Mouse (Mus musculus): Measurements from ENCODE around the gene Rab26. TPM values are rescaled to one million over a fixed set of nuclear protein-coding genes. Genes with fewer than 3 reads are reported as not detected.

The Rab26 gene
- polyA plus RNA-seq, 1 experiment from 2014 or later = 6.6 TPM

- Histone ChIP-seq H3K27me3 (replicated peaks; ENCODE audit: control insufficient read depth, insufficient read depth, low read length) (no peaks in the 10 kb centered on the region), H3K9me3 (ENCODE audit: control insufficient read depth, low read length) (no peaks in the 10 kb centered on the region), H3K27ac (ENCODE audit: low read length) (peak within 1 kb of the TSS; percentile 96), H3K9ac (ENCODE audit: low read depth, low read length) (peak within 1 kb of the TSS; percentile 93), H3K4me1 (ENCODE audit: control insufficient read depth, insufficient read depth, low read length) (peaks cover 23% of the 10 kb centered on the region), H3K4me2 (ENCODE audit: low read depth, low read length) (peak within 1 kb of the TSS; percentile 82), H3K4me3 (ENCODE audit: low read length) (peak within 1 kb of the TSS; percentile 89), H3K36me3 (ENCODE audit: control insufficient read depth, insufficient read depth, low read length) (no peaks in the 10 kb centered on the region)
- WGBS = under 1% methylated on average over 72 of the region's 72 CpGs
- peak; percentile 95 for ATAC-seq
Measured at GRCm38 (mm10) chr17:24549618-24550415, 15.8 kb upstream of the Rab26 start, which contains the start of gene Pkd1. Pkd1 (plus strand) TSS chr17:24549834.

GRCm38 (mm10) chr17:24548921-24549617, 15.1 kb upstream of the Rab26 start:
- ATAC-seq = peak; percentile 27
- H3K27me3 ChIP-seq (replicated peaks; ENCODE audit: control insufficient read depth, insufficient read depth, low read length) = no peaks in the 10 kb centered on the region
- peak overlapping the region; percentile 82 for H3K4me2 ChIP-seq (ENCODE audit: low read depth, low read length)
- H3K27ac ChIP-seq (ENCODE audit: low read length) = peak overlapping the region; percentile 75
- peaks cover 23% of the 10 kb centered on the region for H3K4me1 ChIP-seq (ENCODE audit: control insufficient read depth, insufficient read depth, low read length)
- peak overlapping the region; percentile 63 for H3K9ac ChIP-seq (ENCODE audit: low read depth, low read length)
- WGBS = 5% methylated on average over 23 of the region's 23 CpGs
- peak overlapping the region; percentile 89 for H3K4me3 ChIP-seq (ENCODE audit: low read length)
- no peaks in the 10 kb centered on the region for H3K9me3 ChIP-seq (ENCODE audit: control insufficient read depth, low read length)
- H3K36me3 ChIP-seq (ENCODE audit: control insufficient read depth, insufficient read depth, low read length) = no peaks in the 10 kb centered on the region

GRCm38 (mm10) chr17:24548435-24548834, 14.4 kb upstream of the Rab26 start:
- no peak for ATAC-seq
- 31% methylated on average over 9 of the region's 9 CpGs for WGBS
- no peak overlapping the region for H3K27ac ChIP-seq (ENCODE audit: low read length)
- H3K9me3 ChIP-seq (ENCODE audit: control insufficient read depth, low read length) = no peaks in the 10 kb centered on the region
- peak overlapping the region; percentile 82 for H3K4me2 ChIP-seq (ENCODE audit: low read depth, low read length)
- H3K4me1 ChIP-seq (ENCODE audit: control insufficient read depth, insufficient read depth, low read length) = peaks cover 23% of the 10 kb centered on the region
- no peaks in the 10 kb centered on the region for H3K27me3 ChIP-seq (replicated peaks; ENCODE audit: control insufficient read depth, insufficient read depth, low read length)
- no peaks in the 10 kb centered on the region for H3K36me3 ChIP-seq (ENCODE audit: control insufficient read depth, insufficient read depth, low read length)
- H3K9ac ChIP-seq (ENCODE audit: low read depth, low read length) = no peak overlapping the region
- H3K4me3 ChIP-seq (ENCODE audit: low read length) = peak overlapping the region; percentile 89

GRCm38 (mm10) chr17:24546234-24546633, 12.2 kb upstream of the Rab26 start:
- Histone ChIP-seq H3K9me3 (ENCODE audit: control insufficient read depth, low read length) (no peaks in the 10 kb centered on the region), H3K27ac (ENCODE audit: low read length) (peak overlapping the region; percentile 49; the same call in 1 of the 2 replicates), H3K4me2 (ENCODE audit: low read depth, low read length) (no peak overlapping the region), H3K27me3 (replicated peaks; ENCODE audit: control insufficient read depth, insufficient read depth, low read length) (no peaks in the 10 kb centered on the region), H3K4me1 (ENCODE audit: control insufficient read depth, insufficient read depth, low read length) (peaks cover 17% of the 10 kb centered on the region), H3K36me3 (ENCODE audit: control insufficient read depth, insufficient read depth, low read length) (no peaks in the 10 kb centered on the region), H3K9ac (ENCODE audit: low read depth, low read length) (no peak overlapping the region), H3K4me3 (ENCODE audit: low read length) (no peak overlapping the region)
- WGBS = 60% methylated on average over 3 of the region's 3 CpGs
- ATAC-seq = no peak

GRCm38 (mm10) chr17:24545247-24545646, 11.2 kb upstream of the Rab26 start:
- Histone ChIP-seq H3K27ac (ENCODE audit: low read length) (no peak overlapping the region), H3K9me3 (ENCODE audit: control insufficient read depth, low read length) (no peaks in the 10 kb centered on the region), H3K9ac (ENCODE audit: low read depth, low read length) (no peak overlapping the region), H3K4me1 (ENCODE audit: control insufficient read depth, insufficient read depth, low read length) (peaks cover 10% of the 10 kb centered on the region), H3K4me2 (ENCODE audit: low read depth, low read length) (no peak overlapping the region), H3K36me3 (ENCODE audit: control insufficient read depth, insufficient read depth, low read length) (no peaks in the 10 kb centered on the region), H3K4me3 (ENCODE audit: low read length) (no peak overlapping the region), H3K27me3 (replicated peaks; ENCODE audit: control insufficient read depth, insufficient read depth, low read length) (no peaks in the 10 kb centered on the region)
- ATAC-seq = no peak
- 83% methylated on average over 2 of the region's 2 CpGs for WGBS

GRCm38 (mm10) chr17:24544613-24545012, 10.6 kb upstream of the Rab26 start:
- no peaks in the 10 kb centered on the region for H3K36me3 ChIP-seq (ENCODE audit: control insufficient read depth, insufficient read depth, low read length)
- WGBS = 21% methylated on average over 12 of the region's 12 CpGs
- peaks cover 10% of the 10 kb centered on the region for H3K4me1 ChIP-seq (ENCODE audit: control insufficient read depth, insufficient read depth, low read length)
- no peaks in the 10 kb centered on the region for H3K27me3 ChIP-seq (replicated peaks; ENCODE audit: control insufficient read depth, insufficient read depth, low read length)
- H3K9ac ChIP-seq (ENCODE audit: low read depth, low read length) = peak overlapping the region; percentile 45; the same call in 1 of the 2 replicates
- ATAC-seq = no peak
- H3K9me3 ChIP-seq (ENCODE audit: control insufficient read depth, low read length) = no peaks in the 10 kb centered on the region
- H3K27ac ChIP-seq (ENCODE audit: low read length) = no peak overlapping the region
- no peak overlapping the region for H3K4me3 ChIP-seq (ENCODE audit: low read length)
- H3K4me2 ChIP-seq (ENCODE audit: low read depth, low read length) = peak overlapping the region; percentile 16; the same call in 1 of the 2 replicates

- Histone ChIP-seq H3K9me3 (ENCODE audit: control insufficient read depth, low read length) (no peaks in the 10 kb centered on the region), H3K36me3 (ENCODE audit: control insufficient read depth, insufficient read depth, low read length) (no peaks in the 10 kb centered on the region), H3K4me1 (ENCODE audit: control insufficient read depth, insufficient read depth, low read length) (no peaks in the 10 kb centered on the region), H3K4me2 (ENCODE audit: low read depth, low read length) (no peak overlapping the region), H3K27me3 (replicated peaks; ENCODE audit: control insufficient read depth, insufficient read depth, low read length) (no peaks in the 10 kb centered on the region), H3K4me3 (ENCODE audit: low read length) (no peak overlapping the region), H3K27ac (ENCODE audit: low read length) (no peak overlapping the region), H3K9ac (ENCODE audit: low read depth, low read length) (no peak overlapping the region)
- ATAC-seq = 0 out of 2 replicates have a peak, but pooled peaks have one; percentile 36
- 12% methylated on average over 3 of the region's 3 CpGs for WGBS
Measured at GRCm38 (mm10) chr17:24540375-24540774, 6.4 kb upstream of the Rab26 start.

GRCm38 (mm10) chr17:24538950-24539349, 4.9 kb upstream of the Rab26 start:
- no peak for ATAC-seq
- no peak overlapping the region for H3K27ac ChIP-seq (ENCODE audit: low read length)
- H3K36me3 ChIP-seq (ENCODE audit: control insufficient read depth, insufficient read depth, low read length) = no peaks in the 10 kb centered on the region
- 66% methylated on average over 8 of the region's 8 CpGs for WGBS
- H3K9me3 ChIP-seq (ENCODE audit: control insufficient read depth, low read length) = no peaks in the 10 kb centered on the region
- no peak overlapping the region for H3K4me2 ChIP-seq (ENCODE audit: low read depth, low read length)
- no peaks in the 10 kb centered on the region for H3K4me1 ChIP-seq (ENCODE audit: control insufficient read depth, insufficient read depth, low read length)
- H3K4me3 ChIP-seq (ENCODE audit: low read length) = no peak overlapping the region
- H3K27me3 ChIP-seq (replicated peaks; ENCODE audit: control insufficient read depth, insufficient read depth, low read length) = no peaks in the 10 kb centered on the region
- H3K9ac ChIP-seq (ENCODE audit: low read depth, low read length) = no peak overlapping the region

- no peak for ATAC-seq
- Histone ChIP-seq H3K27me3 (replicated peaks; ENCODE audit: control insufficient read depth, insufficient read depth, low read length) (no peaks in the 10 kb centered on the region), H3K27ac (ENCODE audit: low read length) (no peak overlapping the region), H3K9ac (ENCODE audit: low read depth, low read length) (no peak overlapping the region; the same call in 1 of the 2 replicates), H3K9me3 (ENCODE audit: control insufficient read depth, low read length) (no peaks in the 10 kb centered on the region), H3K4me2 (ENCODE audit: low read depth, low read length) (no peak overlapping the region), H3K4me3 (ENCODE audit: low read length) (no peak overlapping the region), H3K36me3 (ENCODE audit: control insufficient read depth, insufficient read depth, low read length) (no peaks in the 10 kb centered on the region), H3K4me1 (ENCODE audit: control insufficient read depth, insufficient read depth, low read length) (peaks cover 9% of the 10 kb centered on the region)
- WGBS = 40% methylated on average over 3 of the region's 3 CpGs
Measured at GRCm38 (mm10) chr17:24537536-24537935, 3.5 kb upstream of the Rab26 start.
